Comparison of ENCODE assay signal across 20 mouse cellular contexts in the genomic region with DNA sequence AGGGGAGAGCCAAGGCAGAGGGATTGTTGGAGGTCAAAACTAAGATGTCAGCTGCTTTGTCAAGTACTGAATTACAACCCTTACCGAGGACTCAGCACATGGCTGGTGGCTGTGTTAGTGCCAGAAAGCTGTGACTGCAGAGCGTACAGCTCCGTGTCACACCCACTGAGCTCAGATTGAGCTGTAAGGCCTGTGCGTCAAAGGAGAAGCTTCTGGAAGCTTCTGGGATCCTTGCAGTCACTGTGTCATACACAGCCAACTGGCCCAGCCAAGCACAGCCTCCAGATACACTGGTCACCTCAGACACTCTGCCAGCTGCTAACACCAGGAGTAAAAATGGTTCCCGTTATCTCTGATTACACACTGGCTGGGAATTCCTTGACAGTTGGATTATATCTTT. TPM values are rescaled to one million over a fixed set of nuclear protein-coding genes. Genes with fewer than 3 reads are reported as not detected.
A peak's percentile ranks its signal among the peaks of the same experiment; 100 is the strongest.
DNase-seq lines count a peak whose midpoint lies in the region; ATAC-seq lines count a peak whose summit lies in the region.
"Had no signal": no experiment of that assay in that cellular context is flagged by ENCODE, and none has a peak within 500 bp of the region (broad histone marks: within the 10 kb centered on the region; RNA-seq: fewer than 3 reads in every experiment).

No protein-coding gene starts in this region.

- no peaks in the 10 kb centered on the region for H3K27me3 ChIP-seq in embryonic facial prominence, embryonic 12.5 days
- H3K27me3 ChIP-seq in heart, embryonic 10.5 days (ENCODE audit: insufficient read depth, poor library complexity, severe bottlenecking) = no peaks in the 10 kb centered on the region; the same call in 1 of the 2 replicates
- H3K27me3 ChIP-seq in limb, embryonic 10.5 days (ENCODE audit: low read depth, poor library complexity, severe bottlenecking) = no peaks in the 10 kb centered on the region
- H3K27me3 ChIP-seq: forebrain, embryonic 15.5 days; limb, embryonic 15.5 days had no signal

- no peak for ATAC-seq in embryonic facial prominence, embryonic 12.5 days (ENCODE audit: insufficient number of reproducible peaks, insufficient read depth, low FRiP score, low TSS enrichment)
- ATAC-seq: forebrain, embryonic 15.5 days; hindbrain, embryonic 16.5 days had no signal

- intact Hi-C loops in gastrocnemius, postnatal 14 days (cut with DNase I; ENCODE audit: low total_unique reads) = no loop called here

- H3K36me3 ChIP-seq in embryonic facial prominence, embryonic 12.5 days = no peaks in the 10 kb centered on the region
- no peaks in the 10 kb centered on the region for H3K36me3 ChIP-seq in heart, embryonic 10.5 days
- no peaks in the 10 kb centered on the region for H3K36me3 ChIP-seq in limb, embryonic 10.5 days
- H3K36me3 ChIP-seq: forebrain, embryonic 15.5 days; limb, embryonic 15.5 days; midbrain, embryonic 10.5 days; neural tube, embryonic 13.5 days had no signal

- H3K9ac ChIP-seq in embryonic facial prominence, embryonic 12.5 days = no peak overlapping the region
- H3K9ac ChIP-seq: forebrain, embryonic 15.5 days; limb, embryonic 15.5 days; neural tube, embryonic 13.5 days had no signal

- peak overlapping the region; percentile 81; the same call in 1 of the 2 replicates for H3K27ac ChIP-seq in embryonic facial prominence, embryonic 12.5 days
- H3K27ac ChIP-seq in heart, embryonic 10.5 days = 0 out of 2 replicates have a peak overlapping the region, but pooled peaks have one; percentile 42
- peak overlapping the region; percentile 88 for H3K27ac ChIP-seq in limb, embryonic 10.5 days
- H3K27ac ChIP-seq: forebrain, embryonic 15.5 days; heart, adult 2 months; neural tube, embryonic 13.5 days had no signal

- peaks cover 44% of the 10 kb centered on the region for H3K4me1 ChIP-seq in embryonic facial prominence, embryonic 12.5 days
- H3K4me1 ChIP-seq in heart, embryonic 10.5 days = peaks cover 25% of the 10 kb centered on the region
- peaks cover 84% of the 10 kb centered on the region for H3K4me1 ChIP-seq in limb, embryonic 10.5 days
- H3K4me1 ChIP-seq: forebrain, embryonic 15.5 days had no signal

- no peaks in the 10 kb centered on the region for H3K9me3 ChIP-seq in embryonic facial prominence, embryonic 12.5 days
- H3K9me3 ChIP-seq in heart, embryonic 10.5 days = no peaks in the 10 kb centered on the region
- H3K9me3 ChIP-seq in limb, embryonic 10.5 days (replicated peaks) = no peaks in the 10 kb centered on the region
- H3K9me3 ChIP-seq: forebrain, embryonic 15.5 days; limb, embryonic 15.5 days; midbrain, embryonic 10.5 days; neural tube, embryonic 13.5 days had no signal

- 65% methylated on average over 5 of the region's 5 CpGs for WGBS in embryonic facial prominence, embryonic 12.5 days
- WGBS in heart, embryonic 10.5 days = 78% methylated on average over 5 of the region's 5 CpGs
- 81% methylated on average over 5 of the region's 5 CpGs for WGBS in limb, embryonic 10.5 days

- peak; percentile 18 for DNase-seq in gastrocnemius, postnatal 25 days
- no peak for DNase-seq in gastrocnemius, postnatal 14 days
- no peak for DNase-seq in heart, embryonic 10.5 days (ENCODE audit: low spot score)
- no peak for DNase-seq in limb, embryonic 10.5 days (ENCODE audit: low spot score)
- DNase-seq in thymus, adult 18-20 months = no peak
- DNase-seq in kidney, adult 8-10 months = no peak
- DNase-seq: adrenal gland, postnatal 36 days; cerebellum, adult 9-10 months; kidney, adult 18-20 months; layer of hippocampus, adult 9-11 months; right cerebral cortex, postnatal 25 days; thymus, postnatal 25 days had no signal

- H3K4me2 ChIP-seq in embryonic facial prominence, embryonic 12.5 days (replicated peaks) = no peak overlapping the region
- H3K4me2 ChIP-seq: forebrain, embryonic 15.5 days; limb, embryonic 15.5 days; neural tube, embryonic 13.5 days had no signal

- no peak overlapping the region for H3K4me3 ChIP-seq in embryonic facial prominence, embryonic 12.5 days
- no peak overlapping the region for H3K4me3 ChIP-seq in heart, embryonic 10.5 days
- no peak overlapping the region for H3K4me3 ChIP-seq in limb, embryonic 10.5 days
- H3K4me3 ChIP-seq: forebrain, embryonic 15.5 days; heart, adult 2 months; limb, embryonic 15.5 days; midbrain, embryonic 10.5 days; neural tube, embryonic 13.5 days had no signal

RNA-seq across cellular contexts. Expression of a gene that starts 39.8 kb away (rescaled TPM):
- under 1 TPM in 1 of 2 experiments, not detected in 1; 0.49 TPM for total RNA-seq in gastrocnemius, postnatal 25 days (2021)
- 1 to 10 TPM; 1.4 to 1.7 TPM for total RNA-seq in gastrocnemius, postnatal 14 days (2021)
- polyA plus RNA-seq in embryonic facial prominence, embryonic 12.5 days (2016; fragmentation: Nextera tagmentation; extraction: Ambion mirVana) = 542 and 609 TPM in 2 replicates
- polyA plus RNA-seq in heart, embryonic 10.5 days (2016; fragmentation: Nextera tagmentation; extraction: Ambion mirVana) = 63.7 and 204 TPM in 2 replicates
- 615 and 856 TPM in 2 replicates for polyA plus RNA-seq in limb, embryonic 10.5 days (2016; fragmentation: Nextera tagmentation; extraction: Ambion mirVana)
- total RNA-seq: heart, adult 2 months; monocyte, adult 5-6 weeks had no signal
- polyA plus RNA-seq: heart, adult 2 months had no signal

RNA-seq across cellular contexts. Expression of a gene that starts 59.2 kb away (rescaled TPM):
- total RNA-seq in gastrocnemius, postnatal 25 days (2021) = 10 to 100 TPM; 21.7 to 22.1 TPM
- total RNA-seq in gastrocnemius, postnatal 14 days (2021) = 10 to 100 TPM; 25.7 to 27.5 TPM
- 50.0 and 50.7 TPM in 2 replicates for polyA plus RNA-seq in embryonic facial prominence, embryonic 12.5 days (2016; fragmentation: Nextera tagmentation; extraction: Ambion mirVana)
- 31.0 and 31.2 TPM in 2 replicates for polyA plus RNA-seq in heart, embryonic 10.5 days (2016; fragmentation: Nextera tagmentation; extraction: Ambion mirVana)
- polyA plus RNA-seq in limb, embryonic 10.5 days (2016; fragmentation: Nextera tagmentation; extraction: Ambion mirVana) = 40.6 and 46.7 TPM in 2 replicates
